Mouse (Mus musculus) heart, embryonic 15.5 days (tissue): ENCODE data around the gene Sez6l2. TPM values are rescaled to one million over a fixed set of nuclear protein-coding genes. Genes with fewer than 3 reads are reported as not detected.

Source experiments
- ATAC-seq: fragments of 200-750 bp; cut with Nextera tagmentation; replicated peaks from 2 replicates; pipeline ENCODE4 v1.8.0; 2017; ENCODE audit warnings: low read depth, moderate TSS enrichment; ENCODE audit not compliant: insufficient number of reproducible peaks, insufficient read depth, low FRiP score
- H3K27ac ChIP-seq: fragments of 300-500 bp; sonication (generic); 2 replicates; pipeline ENCODE4 v1.5.1; 2015; ENCODE audit warnings: mild to moderate bottlenecking, inconsistent platforms
- H3K27me3 ChIP-seq: fragments of 300-500 bp; sonication (generic); 2 replicates; pipeline ENCODE4 v1.6.1; 2015; ENCODE audit warnings: inconsistent platforms
- H3K36me3 ChIP-seq: fragments of 300-500 bp; sonication (generic); 2 replicates; pipeline ENCODE4 v1.6.1; 2015; ENCODE audit warnings: mild to moderate bottlenecking, inconsistent platforms
- H3K4me1 ChIP-seq: fragments of 300-500 bp; sonication (generic); replicated peaks from 2 replicates; pipeline ENCODE4 v1.6.1; 2015; ENCODE audit warnings: inconsistent platforms
- H3K4me2 ChIP-seq: fragments of 300-500 bp; sonication (generic); 2 replicates; pipeline ENCODE4 v1.6.1; 2015; ENCODE audit warnings: inconsistent platforms, mild to moderate bottlenecking, moderate library complexity
- H3K4me3 ChIP-seq: fragments of 300-500 bp; sonication (generic); 2 replicates; pipeline ENCODE4 v1.5.1; 2015; ENCODE audit warnings: mild to moderate bottlenecking, inconsistent platforms
- H3K9ac ChIP-seq: fragments of 300-500 bp; sonication (generic); 2 replicates; pipeline ENCODE4 v1.6.1; 2015; ENCODE audit warnings: mild to moderate bottlenecking, inconsistent platforms
- H3K9me3 ChIP-seq: fragments of 300-500 bp; sonication (generic); replicated peaks from 2 replicates; pipeline ENCODE4 v1.6.1; 2016; ENCODE audit warnings: inconsistent platforms
- WGBS: fragments of 180-500 bp; shearing (Covaris S2); methylation state at CpG from one replicate; pipeline ENCODE4 v1.1.7; 2015; ENCODE audit warnings: mixed read lengths; 5-methylcytosine and 5-hydroxymethylcytosine counted together
- polyA plus RNA-seq: library from polyadenylated mRNA; unstranded; fragments of >200 nt; fragmentation: Nextera tagmentation; extraction: Ambion mirVana; gene quantifications from 2 replicates; pipeline ENCODE4 v1.2.1, GENCODE M21; 2015

Sez6l2 gene
- polyA plus RNA-seq, 1 experiment from 2014 or later, result 0.83 TPM

- 82% methylated on average over 5 of the region's 5 CpGs for WGBS
- no peak for ATAC-seq
- Histone ChIP-seq H3K36me3 (no peaks in the 10 kb centered on the region), H3K27me3 (peaks cover 21% of the 10 kb centered on the region), H3K4me3 (no peak overlapping the region), H3K9ac (no peak overlapping the region), H3K4me1 (peaks cover 2% of the 10 kb centered on the region; the same call in 1 of the 2 replicates), H3K9me3 (no peaks in the 10 kb centered on the region), H3K4me2 (no peak overlapping the region), H3K27ac (no peak overlapping the region)
These were observed 10.7 kb downstream of the Sez6l2 start for GRCm38 (mm10) chr7:126961095-126961494.

DNA sequence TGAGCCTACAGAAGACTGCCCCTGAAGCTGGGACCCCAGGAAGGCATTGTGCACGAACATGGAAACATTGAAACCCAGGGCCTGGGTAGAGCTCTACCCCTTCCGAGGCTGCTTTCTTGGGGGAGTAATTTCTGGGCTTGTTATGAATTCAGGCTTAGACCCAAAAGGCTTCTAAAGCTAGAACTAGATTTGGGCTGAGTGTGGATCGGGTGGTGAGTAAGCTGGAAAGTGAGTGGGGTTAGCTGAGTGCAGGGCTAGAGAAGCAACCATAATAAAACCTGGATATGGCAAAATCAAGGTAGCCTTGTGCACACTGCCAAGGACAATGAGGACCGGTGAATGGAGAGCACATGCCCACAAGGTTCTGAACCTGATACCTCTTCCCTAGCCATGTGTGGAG, 11.6 kb downstream of the Sez6l2 start:
- no peaks in the 10 kb centered on the region for H3K9me3 ChIP-seq
- H3K4me1 ChIP-seq, result peaks cover 2% of the 10 kb centered on the region; the same call in 1 of the 2 replicates
- 78% methylated on average over 4 of the region's 4 CpGs for WGBS
- no peaks in the 10 kb centered on the region for H3K36me3 ChIP-seq
- H3K9ac ChIP-seq, result no peak overlapping the region
- H3K27me3 ChIP-seq, result peaks cover 21% of the 10 kb centered on the region
- ATAC-seq, result no peak
- no peak overlapping the region for H3K4me2 ChIP-seq
- no peak overlapping the region for H3K4me3 ChIP-seq
- H3K27ac ChIP-seq, result no peak overlapping the region

DNA sequence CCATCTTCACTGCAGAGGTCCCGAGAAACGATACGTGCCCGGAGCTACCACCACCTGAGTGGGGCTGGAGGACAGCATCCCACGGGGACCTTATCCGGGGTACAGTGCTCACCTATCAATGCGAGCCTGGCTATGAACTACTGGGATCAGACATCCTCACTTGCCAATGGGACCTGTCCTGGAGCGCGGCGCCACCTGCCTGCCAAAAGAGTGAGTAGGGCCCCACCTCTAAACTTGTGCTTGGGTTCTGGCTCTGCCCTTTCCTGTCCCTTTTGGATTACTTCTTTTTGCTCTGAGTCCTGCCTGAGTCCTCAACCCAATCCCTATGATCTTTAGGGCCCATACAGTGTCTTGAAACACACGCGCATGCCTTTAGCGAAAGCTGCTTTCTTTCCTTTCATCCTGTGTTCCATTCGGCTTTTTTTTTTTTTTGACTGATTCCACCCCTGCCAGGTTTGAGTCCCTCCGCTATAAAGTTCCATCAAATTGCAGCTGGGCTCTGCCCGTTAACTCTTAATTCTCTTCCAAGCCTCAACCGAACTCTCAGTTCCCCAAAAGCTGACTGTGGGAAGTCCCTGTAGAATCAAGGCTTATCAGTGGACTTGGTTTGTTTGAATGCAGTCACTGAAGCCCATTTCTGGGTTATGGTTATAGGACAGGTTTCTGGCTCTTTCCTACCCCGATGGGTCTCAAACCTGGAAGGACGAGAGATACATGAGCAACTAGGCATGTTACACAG, 13.4 kb downstream of the Sez6l2 start:
- H3K4me3 ChIP-seq, result no peak overlapping the region

DNA sequence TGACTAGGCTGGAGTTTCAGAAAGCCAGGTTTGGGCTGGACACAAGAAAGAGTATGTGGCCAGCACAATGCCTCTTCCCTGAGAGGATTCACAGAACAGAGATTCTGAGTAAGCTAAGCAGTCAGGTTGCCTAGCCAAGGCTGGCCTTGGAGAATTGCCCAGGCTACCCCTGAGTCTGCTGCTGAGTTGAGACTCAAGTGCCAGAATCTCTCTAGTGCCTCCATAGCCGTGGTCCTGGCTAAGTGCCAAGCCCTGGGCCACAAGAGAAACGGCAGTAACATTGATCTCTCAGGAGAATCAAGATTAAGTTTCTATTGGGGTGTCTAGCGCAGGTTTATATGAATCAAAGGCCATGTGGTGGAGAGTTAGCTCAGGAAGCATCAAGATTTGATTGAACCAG, 15.2 kb downstream of the Sez6l2 start:
- H3K4me3 ChIP-seq, result no peak overlapping the region
- H3K27ac ChIP-seq, result no peak overlapping the region
- peaks cover 21% of the 10 kb centered on the region for H3K27me3 ChIP-seq
- H3K4me1 ChIP-seq, result no peaks in the 10 kb centered on the region; the same call in 1 of the 2 replicates
- H3K4me2 ChIP-seq, result no peak overlapping the region
- no peaks in the 10 kb centered on the region for H3K9me3 ChIP-seq
- H3K36me3 ChIP-seq, result no peaks in the 10 kb centered on the region
- ATAC-seq, result no peak
- no peak overlapping the region for H3K9ac ChIP-seq
- WGBS, result 43% methylated on average over 3 of the region's 3 CpGs

More for the DNA sequence above, 13.4 kb downstream of the Sez6l2 start:
- peaks cover 2% of the 10 kb centered on the region; the same call in 1 of the 2 replicates for H3K4me1 ChIP-seq
- H3K36me3 ChIP-seq, result no peaks in the 10 kb centered on the region
- H3K27me3 ChIP-seq, result peaks cover 21% of the 10 kb centered on the region
- no peaks in the 10 kb centered on the region for H3K9me3 ChIP-seq
- no peak for ATAC-seq
- 29% methylated on average over 19 of the region's 19 CpGs for WGBS
- no peak overlapping the region for H3K9ac ChIP-seq
- no peak overlapping the region for H3K4me2 ChIP-seq
- H3K27ac ChIP-seq, result no peak overlapping the region

GRCm38 (mm10) chr7:126967361-126967760, 17.0 kb downstream of the Sez6l2 start:
- H3K9ac ChIP-seq, result no peak overlapping the region

GRCm38 (mm10) chr7:126975493-126975892, 25.1 kb downstream of the Sez6l2 start:
- H3K27ac ChIP-seq, result peak overlapping the region; percentile 93; the same call in 1 of the 2 replicates
- 7% methylated on average over 8 of the region's 8 CpGs for WGBS
- peak overlapping the region; percentile 94 for H3K4me3 ChIP-seq
- peak overlapping the region; percentile 82 for H3K4me2 ChIP-seq
- peaks cover 23% of the 10 kb centered on the region for H3K36me3 ChIP-seq
- peaks cover 17% of the 10 kb centered on the region for H3K4me1 ChIP-seq
- ATAC-seq, result no peak
- H3K9ac ChIP-seq, result peak overlapping the region; percentile 96; the same call in 1 of the 2 replicates
- H3K27me3 ChIP-seq, result no peaks in the 10 kb centered on the region
- no peaks in the 10 kb centered on the region for H3K9me3 ChIP-seq

More at GRCm38 (mm10) chr7:126967361-126967760, 17.0 kb downstream of the Sez6l2 start:
- Histone ChIP-seq H3K27me3 (peaks cover 17% of the 10 kb centered on the region), H3K4me1 (no peaks in the 10 kb centered on the region; the same call in 1 of the 2 replicates), H3K36me3 (no peaks in the 10 kb centered on the region), H3K27ac (no peak overlapping the region), H3K4me3 (no peak overlapping the region), H3K9me3 (no peaks in the 10 kb centered on the region), H3K4me2 (no peak overlapping the region)
- ATAC-seq, result no peak
- 58% methylated on average over 6 of the region's 6 CpGs for WGBS

- H3K27me3 ChIP-seq, result no peaks in the 10 kb centered on the region
- H3K4me3 ChIP-seq, result peak within 1 kb of the TSS; percentile 94
- H3K27ac ChIP-seq, result peak within 1 kb of the TSS; percentile 93
- H3K4me2 ChIP-seq, result peak within 1 kb of the TSS; percentile 82
- WGBS, result 0% methylated on average over 1 of the region's 1 CpGs
- peak within 1 kb of the TSS; percentile 96 for H3K9ac ChIP-seq
- peaks cover 17% of the 10 kb centered on the region for H3K4me1 ChIP-seq
- ATAC-seq, result no peak
- H3K9me3 ChIP-seq, result no peaks in the 10 kb centered on the region
- peaks cover 23% of the 10 kb centered on the region for H3K36me3 ChIP-seq
These were observed 25.4 kb downstream of the Sez6l2 start, which contains the start of gene Cdipt for GRCm38 (mm10) chr7:126975893-126975949. TSS of gene Cdipt (plus strand) at chr7:126975914.

DNA sequence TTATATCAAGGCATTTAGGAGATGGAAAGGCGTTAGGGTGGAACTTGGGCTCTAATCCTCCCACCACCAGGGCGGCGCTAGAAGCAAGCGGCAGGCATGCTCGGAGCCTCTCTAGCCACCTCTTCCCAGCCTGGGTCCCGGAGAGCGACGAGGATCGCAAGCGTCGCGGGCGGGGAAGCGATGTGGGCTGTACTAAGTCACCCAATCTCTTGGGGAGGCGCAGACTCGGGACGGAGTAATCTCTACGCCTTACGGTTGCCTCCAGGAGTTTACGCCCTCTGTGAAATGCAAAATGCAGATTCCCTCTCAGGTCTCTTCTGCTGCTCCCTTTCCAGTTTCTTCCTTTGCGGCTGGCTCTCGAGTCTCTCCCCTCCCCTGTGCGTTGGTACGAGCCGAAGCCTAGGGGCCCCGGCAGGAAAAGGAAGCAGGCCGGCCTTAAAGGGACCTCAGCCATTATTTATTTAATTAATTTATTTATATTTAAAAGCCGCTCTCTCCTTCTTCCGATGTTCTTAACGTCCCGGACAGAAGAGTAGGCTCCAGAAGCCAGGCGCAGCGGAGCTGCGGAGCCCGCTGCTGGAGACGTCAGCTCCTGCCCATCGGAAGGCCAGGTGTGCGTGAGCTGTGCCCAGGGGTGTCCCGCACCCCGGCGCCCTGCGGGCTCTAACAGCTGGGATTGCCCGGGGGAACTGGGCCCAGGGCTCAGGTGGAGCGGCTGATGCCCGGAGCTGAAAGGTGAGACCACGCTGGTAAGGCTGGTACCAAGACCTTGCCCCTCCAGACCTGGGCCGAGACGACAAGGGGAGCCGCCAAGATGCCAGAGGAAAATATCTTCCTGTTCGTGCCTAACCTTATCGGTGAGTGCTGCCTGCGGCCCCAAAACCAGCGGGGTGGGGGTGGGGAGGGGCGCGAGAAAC, 25.8 kb downstream of the Sez6l2 start, which contains the start of gene Cdiptos:
Gene Cdiptos, minus strand, starts transcription at position 149 of the 917 bp plus-strand sequence.
- under 1% methylated on average over 55 of the region's 55 CpGs for WGBS
- H3K27ac ChIP-seq, result peak within 1 kb of the TSS; percentile 93
- peak within 1 kb of the TSS; percentile 96 for H3K9ac ChIP-seq
- H3K4me2 ChIP-seq, result peak within 1 kb of the TSS; percentile 82
- H3K9me3 ChIP-seq, result no peaks in the 10 kb centered on the region
- H3K4me1 ChIP-seq, result peaks cover 17% of the 10 kb centered on the region
- peaks cover 23% of the 10 kb centered on the region for H3K36me3 ChIP-seq
- peak; percentile 92 for ATAC-seq
- peak within 1 kb of the TSS; percentile 94 for H3K4me3 ChIP-seq
- H3K27me3 ChIP-seq, result no peaks in the 10 kb centered on the region

GRCm38 (mm10) chr7:126976878-126977459, 26.6 kb downstream of the Sez6l2 start:
- H3K27ac ChIP-seq, result peak overlapping the region; percentile 93
- no peak for ATAC-seq
- H3K9ac ChIP-seq, result peak overlapping the region; percentile 96
- H3K27me3 ChIP-seq, result no peaks in the 10 kb centered on the region
- peak overlapping the region; percentile 82 for H3K4me2 ChIP-seq
- peak overlapping the region; percentile 94 for H3K4me3 ChIP-seq
- WGBS, result 20% methylated on average over 14 of the region's 14 CpGs
- peaks cover 23% of the 10 kb centered on the region for H3K36me3 ChIP-seq
- peaks cover 17% of the 10 kb centered on the region for H3K4me1 ChIP-seq
- H3K9me3 ChIP-seq, result no peaks in the 10 kb centered on the region

- no peak for ATAC-seq
- H3K4me1 ChIP-seq, result peaks cover 17% of the 10 kb centered on the region
- H3K27me3 ChIP-seq, result no peaks in the 10 kb centered on the region
- no peaks in the 10 kb centered on the region for H3K9me3 ChIP-seq
- no peak overlapping the region for H3K27ac ChIP-seq
- no peak overlapping the region for H3K4me3 ChIP-seq
- 82% methylated on average over 6 of the region's 6 CpGs for WGBS
- no peak overlapping the region for H3K4me2 ChIP-seq
- no peak overlapping the region for H3K9ac ChIP-seq
- H3K36me3 ChIP-seq, result peaks cover 23% of the 10 kb centered on the region
These were observed 28.5 kb downstream of the Sez6l2 start for GRCm38 (mm10) chr7:126978841-126979240.

DNA sequence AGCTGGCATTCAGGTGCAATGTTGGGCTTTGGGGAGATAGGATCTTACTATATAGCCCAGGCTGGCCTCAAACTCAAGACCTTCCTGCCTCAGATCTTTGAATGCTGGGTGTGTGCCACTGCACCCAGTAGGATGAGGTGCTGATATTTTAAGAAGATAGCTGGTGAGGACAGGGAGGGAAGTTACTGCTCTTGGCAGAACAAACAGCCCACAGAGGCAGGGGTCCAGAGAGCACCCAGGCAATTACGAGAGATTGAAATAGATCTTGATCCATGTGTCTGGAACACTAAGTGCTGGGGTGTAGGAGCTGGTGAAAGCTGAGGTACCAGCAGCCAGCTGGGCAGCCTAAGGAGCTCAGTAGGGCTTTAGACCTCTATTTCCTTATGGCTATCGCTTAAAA, 31.2 kb downstream of the Sez6l2 start:
- Histone ChIP-seq H3K9me3 (no peaks in the 10 kb centered on the region), H3K4me3 (no peak overlapping the region)

More for the DNA sequence above, 31.2 kb downstream of the Sez6l2 start:
- 83% methylated on average over 2 of the region's 2 CpGs for WGBS
- H3K9ac ChIP-seq, result no peak overlapping the region
- H3K27me3 ChIP-seq, result no peaks in the 10 kb centered on the region
- H3K36me3 ChIP-seq, result peaks cover 23% of the 10 kb centered on the region
- no peak overlapping the region for H3K4me2 ChIP-seq
- peaks cover 10% of the 10 kb centered on the region for H3K4me1 ChIP-seq
- no peak overlapping the region for H3K27ac ChIP-seq
- no peak for ATAC-seq
